Mouse (Mus musculus): ENCODE data around the gene Dbi.

Dbi gene

DNA sequence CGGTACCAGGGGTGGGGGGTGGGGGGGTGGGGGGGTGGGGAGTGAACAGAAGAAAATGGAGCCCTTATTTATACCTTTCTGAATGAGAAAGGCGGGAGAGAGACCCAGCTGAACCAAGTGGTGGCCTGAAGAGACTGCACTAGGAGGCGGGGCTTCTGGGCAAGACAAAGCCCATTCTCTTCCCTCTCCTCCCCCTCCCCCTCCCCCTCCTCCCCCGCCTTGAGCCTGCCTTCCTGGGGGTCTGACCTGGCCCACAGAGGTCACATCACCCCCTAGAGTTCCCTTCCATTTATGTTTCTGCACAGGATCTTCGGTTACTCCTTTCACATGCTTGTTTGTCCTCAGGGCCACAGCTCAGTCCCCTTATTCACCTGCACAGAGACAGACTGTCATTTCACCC is 31.7 kb downstream of the Dbi start:
- in situ Hi-C loops (cut with MseI, MboI): loop anchor here in 1 of 2 experiments (5.0 kb wide), 1 partner anchor 57 kb away; no protein-coding TSS in a partner anchor

DNA sequence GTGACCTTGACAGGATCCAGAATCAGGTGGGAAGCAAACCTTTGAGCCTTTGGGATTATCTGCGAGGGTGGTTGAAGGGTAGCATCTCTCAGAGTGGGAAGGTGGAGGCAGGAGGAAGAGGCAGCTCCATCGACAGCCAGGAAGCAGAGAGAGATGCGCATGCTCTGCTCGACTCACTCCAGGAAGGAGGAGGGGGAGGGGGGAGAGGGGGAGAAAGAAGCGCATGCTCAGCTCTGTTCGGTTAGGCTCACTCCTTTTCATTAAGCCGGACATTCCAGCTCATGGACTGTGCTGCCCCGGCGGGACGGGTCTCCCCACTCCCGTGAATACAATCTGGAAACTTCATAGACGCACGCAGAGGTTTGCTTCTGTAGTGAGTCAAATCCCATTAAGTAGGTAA is 34.2 kb downstream of the Dbi start:
- in situ Hi-C loops (cut with MseI, MboI): loop anchor here in 1 of 2 experiments (5.0 kb wide), 1 partner anchor 54 kb away; no protein-coding TSS in a partner anchor

DNA sequence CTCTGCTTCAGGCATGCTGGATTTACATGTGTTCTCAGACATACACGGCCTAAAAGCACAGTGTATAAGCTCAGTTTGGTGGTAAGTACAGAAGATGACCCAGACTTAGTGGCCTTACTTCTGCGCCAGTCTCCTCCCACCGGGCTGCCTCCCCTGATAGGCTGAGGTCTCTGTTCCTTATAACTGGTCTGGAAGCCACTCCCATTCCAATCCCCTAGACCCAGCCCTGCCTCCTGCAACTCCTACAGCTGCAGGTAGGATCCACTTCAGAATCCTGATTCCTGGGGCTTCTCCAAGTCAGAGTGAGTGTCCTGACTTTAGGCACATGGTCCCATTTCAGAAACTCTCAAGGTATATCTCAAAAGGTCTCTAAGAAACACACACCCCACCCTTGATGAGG is 35.2 kb downstream of the Dbi start:
- in situ Hi-C loops (cut with MseI, MboI): loop anchor here in 1 of 2 experiments (5.0 kb wide), 1 partner anchor 53 kb away; no protein-coding TSS in a partner anchor

DNA sequence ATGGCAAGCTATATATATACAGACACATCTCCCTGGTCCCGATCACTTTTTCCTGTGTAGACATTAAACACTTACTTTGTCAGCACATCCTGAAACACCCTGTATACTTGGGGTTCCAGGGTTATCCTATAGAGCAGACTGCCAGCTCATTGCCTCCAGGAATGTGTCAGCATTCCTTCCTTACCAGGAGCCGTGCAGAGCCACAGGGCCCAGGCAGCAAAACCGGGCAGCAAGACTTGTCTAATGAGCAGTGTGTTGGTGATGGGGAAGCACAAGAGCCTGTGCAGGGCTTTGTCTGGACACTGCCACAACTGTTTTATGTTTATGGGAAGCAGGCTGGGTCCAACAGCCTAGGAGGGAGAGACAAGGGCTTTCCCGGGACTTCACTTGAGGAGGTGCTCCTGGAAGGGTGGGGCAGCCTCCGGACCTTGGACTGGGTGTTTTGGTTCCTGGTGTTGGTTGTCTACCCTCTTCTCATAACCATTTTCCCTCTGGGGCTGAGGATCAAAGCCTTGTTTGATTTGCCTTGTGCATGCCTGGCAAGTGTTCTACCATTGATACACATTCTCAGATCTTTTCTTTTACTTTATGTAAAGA is 36.9 kb downstream of the Dbi start:
- in situ Hi-C loops (cut with MseI, MboI): no loop called here

DNA sequence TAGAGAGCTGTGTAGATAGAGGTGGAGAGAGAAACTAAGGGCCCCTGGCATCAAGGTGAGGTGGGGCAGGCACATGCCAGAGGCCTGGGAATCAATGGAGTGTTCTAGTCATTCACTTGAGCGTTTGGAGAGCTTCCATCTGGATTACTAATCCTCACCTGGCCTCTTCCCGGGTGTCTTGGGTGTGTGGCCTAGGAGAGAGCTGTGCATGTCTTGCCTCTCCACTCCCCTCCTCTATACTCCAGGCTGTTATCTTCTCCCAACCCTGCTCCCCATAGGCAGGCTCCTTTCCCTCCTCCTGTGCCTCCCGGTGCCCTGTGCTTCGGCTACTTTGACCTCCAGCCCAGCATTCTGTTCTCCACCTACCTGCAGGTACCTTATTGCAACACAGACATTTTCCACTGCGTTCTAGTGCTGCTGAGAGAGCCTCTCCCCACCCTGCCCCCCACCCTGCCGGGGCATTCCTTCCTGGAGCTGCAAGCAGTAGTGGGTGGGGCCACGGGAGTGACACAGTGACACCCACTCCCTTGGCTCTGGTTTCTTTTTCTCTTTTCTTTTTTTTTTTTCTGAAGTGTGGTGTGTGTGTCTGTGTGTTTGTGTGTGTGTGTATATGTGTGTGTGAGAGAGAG is 37.8 kb downstream of the Dbi start:
- in situ Hi-C loops (cut with MseI, MboI): no loop called here

DNA sequence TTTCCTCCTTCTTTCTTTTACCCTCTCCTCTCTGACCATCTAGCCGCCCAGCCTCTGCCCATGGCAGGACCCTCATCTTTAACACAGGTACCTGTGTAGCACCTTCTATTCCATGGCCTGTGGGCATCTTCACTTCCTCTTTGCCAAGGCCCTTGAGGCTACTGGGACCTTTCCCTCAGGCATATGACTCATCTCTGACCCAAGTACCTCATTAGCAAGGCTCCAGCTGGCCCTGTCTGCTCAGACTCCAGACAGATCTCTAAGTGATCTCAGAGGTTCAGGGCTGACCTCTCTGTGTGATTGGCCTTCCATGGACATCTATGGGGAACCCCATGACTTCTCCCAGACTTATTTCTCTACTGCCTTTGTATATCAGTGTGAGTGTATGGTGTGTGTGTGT is 40.2 kb downstream of the Dbi start:
- in situ Hi-C loops (cut with MseI, MboI): no loop called here

DNA sequence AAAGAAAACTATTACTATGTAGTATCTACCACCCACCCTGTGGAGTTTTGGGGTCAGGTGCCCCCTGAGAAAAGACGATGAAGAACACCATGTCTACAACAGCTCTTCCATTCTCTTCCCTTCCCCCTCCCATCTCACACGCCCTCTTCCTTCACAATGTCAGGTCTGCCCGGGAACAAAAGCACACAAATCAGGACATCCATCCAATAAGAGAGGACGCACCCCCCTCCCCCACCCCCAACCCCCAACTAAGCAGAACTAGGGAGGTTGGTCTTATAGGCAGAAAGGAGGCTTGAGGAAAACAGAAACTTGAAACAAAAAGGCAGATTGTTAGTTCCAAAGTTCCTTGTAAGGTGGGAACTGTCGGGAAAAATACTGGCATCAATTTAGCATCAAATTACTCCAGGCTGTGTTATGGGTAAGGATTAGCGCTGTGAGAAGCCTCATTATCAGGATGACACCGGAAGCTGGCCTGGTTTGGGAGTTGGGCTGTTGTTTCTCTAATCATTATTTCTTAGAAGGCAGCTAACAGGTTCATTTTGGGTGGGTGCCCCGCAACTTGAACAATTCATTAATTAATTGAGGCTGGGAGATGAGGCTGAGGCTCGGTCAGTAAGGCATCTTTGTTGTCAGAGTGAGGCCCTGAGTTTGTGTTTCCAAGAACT is 43.0 kb downstream of the Dbi start:
- in situ Hi-C loops (cut with MseI, MboI): no loop called here

DNA sequence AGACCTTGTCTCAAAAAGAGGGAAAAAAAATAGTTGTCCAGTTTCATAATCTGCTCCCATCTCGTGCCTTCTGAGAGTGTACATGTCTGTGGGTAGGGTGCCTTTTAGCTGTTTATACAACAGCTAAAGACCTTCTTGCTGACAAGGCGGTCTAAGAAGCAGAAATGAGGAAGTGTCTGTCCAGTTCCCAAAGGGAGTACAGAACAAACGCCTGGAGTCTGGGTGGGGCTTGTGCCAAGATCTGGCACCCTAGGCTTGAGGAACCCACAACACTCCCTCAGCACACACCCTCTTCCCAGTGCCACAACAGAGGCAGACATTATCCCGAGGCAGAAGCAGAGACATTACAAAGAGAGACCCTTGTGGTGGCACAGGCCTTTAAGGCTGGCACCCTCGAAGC is 45.4 kb downstream of the Dbi start:
- in situ Hi-C loops (cut with MseI, MboI): no loop called here

DNA sequence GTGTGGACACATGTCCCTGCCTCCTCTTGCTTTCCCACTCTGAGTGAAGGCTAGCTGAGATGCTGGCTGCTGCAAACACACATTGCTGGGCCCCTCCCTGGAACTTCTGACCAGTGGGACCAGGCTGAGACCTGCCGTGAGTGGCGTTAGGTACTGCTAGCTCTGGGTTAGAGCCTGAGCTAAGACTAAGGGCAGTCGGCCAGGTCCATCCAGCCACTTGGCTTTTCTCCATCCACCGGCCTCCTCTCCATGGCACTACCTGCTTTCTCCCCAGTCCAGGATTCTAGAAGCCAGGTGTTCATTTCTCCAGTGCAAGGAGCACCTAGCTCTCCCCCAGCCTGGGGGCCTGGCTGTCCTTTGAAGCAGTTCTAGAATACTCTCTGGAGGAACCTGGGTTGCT is 45.9 kb downstream of the Dbi start:
- in situ Hi-C loops (cut with MseI, MboI): no loop called here

DNA sequence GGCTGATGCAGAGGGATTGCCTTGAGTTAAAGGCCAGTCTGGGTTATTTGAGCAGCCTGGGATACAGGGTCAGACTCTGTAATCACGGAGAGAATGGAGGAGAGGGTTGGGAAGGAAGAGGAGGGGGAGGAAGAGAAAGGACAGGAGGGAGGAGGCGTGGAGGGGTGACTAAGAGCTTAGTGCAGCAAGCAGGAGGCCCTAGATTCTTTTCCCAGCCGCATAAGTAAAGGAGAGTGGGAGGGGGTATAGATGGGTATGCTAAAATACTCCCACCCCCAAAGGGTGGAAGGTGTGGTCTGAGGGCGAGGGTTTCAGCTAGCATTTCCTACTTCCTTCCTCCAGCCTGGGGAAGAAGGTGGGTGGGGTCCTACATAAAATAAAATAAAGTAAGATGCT is 46.6 kb downstream of the Dbi start:
- in situ Hi-C loops (cut with MseI, MboI): no loop called here

DNA sequence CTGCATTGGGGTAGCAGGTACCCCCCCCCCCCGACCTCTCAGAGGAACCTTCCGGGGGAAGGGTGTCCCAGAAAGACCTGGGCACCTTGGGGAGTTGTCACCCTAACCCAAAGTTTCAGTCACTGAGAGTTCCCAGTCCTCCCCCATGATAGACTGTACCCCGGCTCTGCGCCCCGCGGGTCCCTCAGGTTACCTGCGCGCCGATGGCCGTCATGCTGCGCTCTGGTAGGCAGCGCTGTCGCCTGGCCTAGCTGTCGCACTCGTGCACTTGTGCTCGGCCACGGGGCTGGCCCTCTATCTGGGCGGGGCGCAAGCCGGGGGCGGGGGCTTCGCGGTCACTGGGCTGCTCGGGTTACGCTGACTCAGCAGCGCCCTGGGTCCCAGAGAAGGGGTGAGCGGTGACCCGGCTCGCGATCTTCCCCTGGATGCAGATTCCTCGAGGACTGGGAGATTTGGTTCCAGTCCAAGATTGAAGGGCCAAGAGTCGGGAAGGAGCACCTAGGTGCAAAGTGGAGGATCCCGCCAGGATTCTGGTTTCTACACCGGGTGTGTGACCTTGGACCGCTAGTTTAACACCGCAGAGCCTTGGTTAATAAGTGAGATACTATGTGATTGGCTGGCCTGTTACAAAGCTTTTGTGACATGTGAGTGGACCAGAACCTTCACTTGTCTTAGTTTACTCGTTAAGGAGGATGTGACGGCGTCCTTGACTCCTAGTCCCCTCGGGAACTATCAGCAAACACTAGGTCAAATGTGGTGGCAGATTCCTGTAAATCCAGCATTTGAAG is 47.2 kb downstream of the Dbi start, which contains the start of gene Tmem37:
Gene Tmem37 (minus strand): TSS at position 556 of the 788 bp plus-strand sequence.
- in situ Hi-C loops (cut with MseI, MboI): no loop called here

DNA sequence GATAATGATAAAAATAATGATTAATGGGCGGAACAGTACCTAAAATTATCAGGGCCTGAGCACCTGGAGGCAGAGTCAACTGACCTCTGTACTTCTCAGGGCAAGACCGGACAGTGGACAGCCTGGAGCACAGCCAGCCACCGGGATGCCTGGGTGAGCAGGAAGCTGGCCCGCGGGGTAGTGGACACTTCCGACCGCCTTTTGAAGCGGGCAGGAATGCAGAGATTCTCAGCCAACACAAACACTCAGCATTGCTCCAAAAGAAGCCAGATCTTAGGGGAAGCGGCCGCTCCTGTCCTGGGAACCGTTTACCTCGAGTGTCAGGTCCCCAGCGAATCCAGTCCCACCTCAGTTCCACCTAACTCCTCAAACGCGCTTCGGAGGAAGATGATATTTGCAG is 48.0 kb downstream of the Dbi start:
- in situ Hi-C loops (cut with MseI, MboI): no loop called here

DNA sequence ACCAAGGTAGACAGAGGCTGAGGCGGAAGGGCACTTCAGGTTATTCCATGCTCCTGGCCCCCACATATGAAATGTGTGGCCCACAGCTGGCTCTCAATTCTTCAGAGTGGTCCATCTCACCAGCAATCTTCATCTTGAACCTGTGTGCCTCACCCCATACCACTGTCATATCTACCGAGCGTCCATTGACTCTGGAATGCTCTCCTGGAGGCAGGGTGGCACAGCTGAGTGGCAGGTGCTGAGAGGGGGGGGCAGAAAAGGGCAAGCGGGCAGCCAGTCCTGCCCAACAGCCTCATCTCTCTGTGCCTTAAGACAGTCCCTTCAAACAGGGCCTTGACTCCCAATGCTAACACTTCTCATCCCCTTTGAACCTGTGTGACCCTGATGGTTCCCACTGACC is 49.7 kb downstream of the Dbi start:
- in situ Hi-C loops (cut with MseI, MboI): no loop called here

DNA sequence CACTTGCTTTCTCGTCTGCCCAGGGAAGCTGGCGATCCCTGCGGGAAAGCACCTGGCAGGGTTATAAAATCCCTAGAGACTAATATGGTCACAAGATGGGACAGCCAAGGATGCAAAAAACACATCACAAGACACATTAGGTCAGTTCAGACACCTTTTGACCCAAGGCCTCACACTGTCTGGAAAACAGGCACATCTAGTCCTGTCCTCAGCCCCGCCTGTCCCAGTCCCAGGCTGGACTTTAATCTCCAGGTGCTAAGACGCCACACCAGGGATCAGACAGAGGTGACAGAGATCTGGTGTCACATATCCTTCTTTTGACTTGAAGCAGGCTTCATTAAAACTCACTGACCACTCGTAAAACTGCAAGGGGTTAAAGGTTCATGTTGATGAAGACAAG is 50.7 kb downstream of the Dbi start:
- in situ Hi-C loops (cut with MseI, MboI): no loop called here

DNA sequence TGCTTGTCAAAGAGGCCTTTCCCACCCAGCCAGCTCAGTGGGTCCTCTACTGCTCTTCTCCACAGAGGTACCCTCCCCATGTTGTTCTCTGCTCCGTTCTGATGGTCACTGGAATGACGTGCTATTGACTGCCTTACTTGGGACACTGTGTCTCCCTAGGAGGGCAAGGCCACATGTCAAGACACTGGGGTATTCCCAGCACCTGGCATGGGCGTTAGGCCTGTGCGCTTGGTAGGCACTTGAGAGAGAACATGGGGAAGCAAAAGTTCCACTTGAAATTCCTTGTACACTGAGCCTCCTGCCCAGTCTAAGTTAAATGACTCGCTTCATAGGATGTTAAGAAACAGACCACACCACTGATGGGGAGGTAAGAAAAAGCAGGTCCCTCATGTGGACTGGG is 51.8 kb downstream of the Dbi start:
- in situ Hi-C loops (cut with MseI, MboI): no loop called here

DNA sequence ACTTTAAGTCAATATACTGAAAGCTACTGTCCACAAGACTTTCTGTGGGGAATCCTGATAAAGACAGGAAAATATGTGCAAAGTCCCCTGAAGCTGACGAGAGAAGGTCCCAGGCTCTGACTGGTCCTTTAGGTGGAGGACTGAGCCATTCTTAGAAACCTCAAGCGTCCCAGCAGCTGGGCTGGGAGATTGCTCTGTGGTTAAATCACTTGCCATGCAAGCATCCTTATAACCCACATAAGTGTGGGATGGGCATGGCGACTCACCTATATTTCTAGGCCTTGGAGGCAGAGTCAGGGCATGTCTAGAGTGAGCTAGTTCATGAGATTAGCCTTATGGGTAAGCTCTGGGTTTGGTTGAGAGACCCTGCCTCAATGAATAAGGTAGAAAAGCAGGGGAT is 54.3 kb downstream of the Dbi start:
- in situ Hi-C loops (cut with MseI, MboI): no loop called here

DNA sequence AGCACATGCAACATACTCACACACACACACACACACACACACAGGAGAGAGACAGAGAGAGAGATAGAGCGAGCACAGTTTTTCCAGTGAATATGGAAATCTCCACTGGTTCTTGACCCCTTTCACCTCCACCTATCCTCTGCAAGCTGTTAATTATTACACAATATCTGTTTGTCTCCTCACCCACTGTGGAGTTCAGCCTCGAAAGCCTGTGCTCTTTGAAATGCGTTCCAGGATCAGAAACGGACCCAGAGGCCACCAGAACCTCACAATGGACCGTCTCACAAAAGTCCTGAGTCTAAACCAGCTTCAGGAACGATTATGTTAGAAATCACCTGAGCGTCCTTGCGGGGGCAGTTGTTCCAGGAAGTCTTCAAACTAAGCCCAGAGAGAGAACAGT is 54.7 kb downstream of the Dbi start:
- in situ Hi-C loops (cut with MseI, MboI): no loop called here

DNA sequence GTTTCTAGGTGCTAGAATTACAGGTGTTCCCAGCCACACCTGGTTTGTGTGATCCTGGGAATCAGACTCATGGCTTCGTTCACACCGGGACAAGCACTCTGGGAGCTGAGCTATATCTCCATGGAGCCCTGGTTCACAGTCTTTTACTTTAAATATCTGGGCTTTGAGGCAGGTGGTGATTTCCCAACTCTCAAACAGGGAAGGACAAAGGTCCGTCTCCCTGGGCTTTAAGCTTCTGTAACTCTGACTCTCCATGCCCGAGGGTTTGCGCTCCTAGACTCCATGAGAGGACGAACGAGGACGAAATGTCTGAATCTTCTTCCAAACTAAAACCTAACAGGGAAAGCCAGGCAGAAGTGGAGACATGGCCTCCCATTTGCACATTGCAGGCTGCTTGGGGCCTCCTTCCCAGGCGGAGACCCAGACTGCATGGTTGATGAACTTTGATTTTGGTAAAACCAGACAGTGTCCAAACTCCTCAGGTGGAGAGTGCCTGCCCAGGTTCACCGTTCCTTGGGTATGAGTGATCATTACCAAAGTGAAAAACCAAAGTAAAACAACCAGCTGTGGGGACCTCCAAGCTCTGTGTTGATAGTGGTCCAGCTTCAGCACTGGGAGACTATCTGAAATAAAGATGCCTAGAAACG is 56.7 kb downstream of the Dbi start:
- in situ Hi-C loops (cut with MseI, MboI): no loop called here
